Mouse (Mus musculus) neutrophil, adult 5-6 weeks (primary cell): ENCODE results near the gene Mfng. TPM values are rescaled to one million over a fixed set of nuclear protein-coding genes. Genes with fewer than 3 reads are reported as not detected.

Experiments
- total RNA-seq: library from RNA; stranded (forward); fragments of 200-1000 nt; gene quantifications from 2 replicates; pipeline ENCODE4 v1.2.3, GENCODE M21; 2017

Gene Mfng
- total RNA-seq, 1 experiment from 2014 or later = 36.5 TPM

Other genes with a start within 250 kb of the Mfng start
- gene C1qtnf6, start 242.1 kb downstream of the Mfng start, total RNA-seq = 0.23 TPM in 1 of 2 replicates, not detected in the other
- not detected in 2 replicates for gene Sstr3, start 228.8 kb downstream of the Mfng start, total RNA-seq
- 420 and 447 TPM in 2 replicates for gene Rac2, start 200.7 kb downstream of the Mfng start, total RNA-seq
- 382 and 417 TPM in 2 replicates for gene Cyth4, start 176.4 kb downstream of the Mfng start, total RNA-seq
- gene Elfn2, start 54.7 kb downstream of the Mfng start, total RNA-seq = not detected in 2 replicates
- 5.0 and 7.2 TPM in 2 replicates for gene Card10, start 29.6 kb upstream of the Mfng start, total RNA-seq
- gene Cdc42ep1, start 69.1 kb upstream of the Mfng start, total RNA-seq = not detected in 2 replicates
- gene Lgals2, start 82.1 kb upstream of the Mfng start, total RNA-seq = not detected in 2 replicates
- 37.2 and 39.5 TPM in 2 replicates for gene Gga1, start 103.7 kb upstream of the Mfng start, total RNA-seq
- 1.0 and 2.3 TPM in 2 replicates for gene Gm49510, start 126.2 kb upstream of the Mfng start, total RNA-seq
- gene Sh3bp1, start 126.3 kb upstream of the Mfng start, total RNA-seq = 31.8 and 39.0 TPM in 2 replicates
- gene Pdxp, start 140.4 kb upstream of the Mfng start, total RNA-seq = 2.1 and 3.7 TPM in 2 replicates
- 31.7 and 43.2 TPM in 2 replicates for gene Lgals1, start 153.2 kb upstream of the Mfng start, total RNA-seq
- 18.9 and 22.6 TPM in 2 replicates for gene Nol12, start 161.5 kb upstream of the Mfng start, total RNA-seq
- 37.2 and 41.9 TPM in 2 replicates for gene Triobp, start 174.2 kb upstream of the Mfng start, total RNA-seq